Mouse (Mus musculus) small intestine, adult 2 months (tissue): ENCODE data around the gene Olfr656. TPM values are rescaled to one million over a fixed set of nuclear protein-coding genes. Genes with fewer than 3 reads are reported as not detected.

Source experiments
- H3K27ac ChIP-seq: fragments of 200-500 bp; 2 replicates; pipeline ENCODE4 v1.5.1; 2012; ENCODE audit warnings: low read depth, low read length, control low read depth, inconsistent platforms; ENCODE audit not compliant: insufficient read depth
- H3K27me3 ChIP-seq: fragments of 200-500 bp; 2 replicates; pipeline ENCODE4 v1.6.1; 2012; ENCODE audit warnings: mild to moderate bottlenecking, moderate library complexity, low read length, inconsistent platforms; ENCODE audit not compliant: control insufficient read depth, insufficient read depth
- H3K36me3 ChIP-seq: fragments of 200-500 bp; 2 replicates; pipeline ENCODE4 v1.6.1; 2012; ENCODE audit warnings: mild to moderate bottlenecking, low read length, control low read depth, inconsistent platforms; ENCODE audit not compliant: control insufficient read depth, insufficient read depth
- H3K4me1 ChIP-seq: fragments of 200-500 bp; 2 replicates; pipeline ENCODE4 v1.6.1; 2012; ENCODE audit warnings: low read length, inconsistent platforms, mixed read lengths; ENCODE audit not compliant: control insufficient read depth, insufficient read depth, insufficient read length
- H3K4me3 ChIP-seq: fragments of 200-500 bp; 2 replicates; pipeline ENCODE4 v1.5.1; 2012; ENCODE audit warnings: low read depth, mild to moderate bottlenecking, control low read depth, inconsistent platforms, low read length, moderate library complexity
- CTCF ChIP-seq: fragments of 200-500 bp; IDR thresholded peaks from 2 replicates; pipeline ENCODE4 v1.5.1; 2012; ENCODE audit warnings: low read depth, mild to moderate bottlenecking, control low read depth, inconsistent platforms, low read length, moderate library complexity, mixed read lengths; ENCODE audit not compliant: insufficient replicate concordance, insufficient read length; ENCODE audit errors: extremely low read depth
- POLR2A ChIP-seq: fragments of 200-500 bp; IDR thresholded peaks from 2 replicates; pipeline ENCODE4 v1.6.1; 2012; ENCODE audit warnings: low read depth, mild to moderate bottlenecking, control low read depth, inconsistent platforms, low read length, moderate library complexity
- WGBS: fragments of 180-500 bp; shearing (Covaris S2); methylation state at CpG from one replicate; pipeline ENCODE4 v1.1.7; 2018; 5-methylcytosine and 5-hydroxymethylcytosine counted together
- polyA plus RNA-seq: library from polyadenylated mRNA; depleted of rRNA; stranded (reverse); fragments of >200 nt; gene quantifications from 2 replicates; pipeline ENCODE4 v1.2.3, GENCODE M21; 2012; rRNA removed

Olfr656 gene
- not detected in 2 replicates for polyA plus RNA-seq

- TF ChIP-seq CTCF = no peak
- TF ChIP-seq POLR2A = no peak
- WGBS = 73% methylated on average over 4 of the region's 4 CpGs
- H3K36me3 ChIP-seq = no peaks in the 10 kb centered on the region
- no peak within 1 kb of the TSS for H3K27ac ChIP-seq
- H3K4me3 ChIP-seq = no peak within 1 kb of the TSS
- no peaks in the 10 kb centered on the region for H3K27me3 ChIP-seq
- H3K4me1 ChIP-seq = no peaks in the 10 kb centered on the region
Observed at GRCm38 (mm10) chr7:104613655-104614054, at the start of gene Olfr656. Gene Olfr656, plus strand, starts transcription at chr7:104613955.

GRCm38 (mm10) chr7:104577014-104577413, 36.7 kb upstream of the Olfr656 start, which contains the start of gene Olfr653:
Gene Olfr653, plus strand, starts transcription at chr7:104577314.
- WGBS = 57% methylated on average over 2 of the region's 2 CpGs
- H3K36me3 ChIP-seq = no peaks in the 10 kb centered on the region
- TF ChIP-seq POLR2A = no peak
- no peak for TF ChIP-seq CTCF

GRCm38 (mm10) chr7:104580846-104581245, 32.9 kb upstream of the Olfr656 start:
- peak overlapping the region; percentile 95 for H3K27ac ChIP-seq
- no peaks in the 10 kb centered on the region for H3K36me3 ChIP-seq
- H3K4me1 ChIP-seq = peaks cover 5% of the 10 kb centered on the region; the same call in 1 of the 2 replicates
- H3K27me3 ChIP-seq = no peaks in the 10 kb centered on the region
- TF ChIP-seq POLR2A (no peak), CTCF (no peak)
- H3K4me3 ChIP-seq = no peak overlapping the region
- 42% methylated on average over 4 of the region's 4 CpGs for WGBS

More at GRCm38 (mm10) chr7:104577014-104577413, 36.7 kb upstream of the Olfr656 start, which contains the start of gene Olfr653:
- H3K27ac ChIP-seq = no peak within 1 kb of the TSS
- peaks cover 5% of the 10 kb centered on the region; the same call in 1 of the 2 replicates for H3K4me1 ChIP-seq
- no peak within 1 kb of the TSS for H3K4me3 ChIP-seq
- no peaks in the 10 kb centered on the region for H3K27me3 ChIP-seq

GRCm38 (mm10) chr7:104581429-104581828, 32.3 kb upstream of the Olfr656 start:
- 35% methylated on average over 4 of the region's 4 CpGs for WGBS
- TF ChIP-seq CTCF (no peak), POLR2A (no peak)
- Histone ChIP-seq H3K4me3 (no peak overlapping the region), H3K27me3 (no peaks in the 10 kb centered on the region), H3K4me1 (peaks cover 5% of the 10 kb centered on the region; the same call in 1 of the 2 replicates), H3K36me3 (no peaks in the 10 kb centered on the region), H3K27ac (peak overlapping the region; percentile 95)

GRCm38 (mm10) chr7:104586725-104587124, 27.0 kb upstream of the Olfr656 start, which contains the start of gene Olfr654:
Gene Olfr654, plus strand, starts transcription at chr7:104587025.
- Histone ChIP-seq H3K27ac (no peak within 1 kb of the TSS), H3K27me3 (no peaks in the 10 kb centered on the region), H3K36me3 (no peaks in the 10 kb centered on the region), H3K4me3 (no peak within 1 kb of the TSS), H3K4me1 (no peaks in the 10 kb centered on the region)
- TF ChIP-seq CTCF (no peak), POLR2A (no peak)
- 80% methylated on average over 4 of the region's 4 CpGs for WGBS

- no peaks in the 10 kb centered on the region for H3K27me3 ChIP-seq
- no peak overlapping the region for H3K4me3 ChIP-seq
- H3K4me1 ChIP-seq = no peaks in the 10 kb centered on the region
- WGBS = 84% methylated on average over 5 of the region's 5 CpGs
- no peak overlapping the region for H3K27ac ChIP-seq
- no peak for TF ChIP-seq POLR2A
- no peak for TF ChIP-seq CTCF
- H3K36me3 ChIP-seq = no peaks in the 10 kb centered on the region
Observed at GRCm38 (mm10) chr7:104588274-104588673, 25.5 kb upstream of the Olfr656 start.

- Histone ChIP-seq H3K36me3 (no peaks in the 10 kb centered on the region), H3K4me1 (peaks cover 4% of the 10 kb centered on the region; the same call in 1 of the 2 replicates), H3K27me3 (no peaks in the 10 kb centered on the region), H3K4me3 (no peak within 1 kb of the TSS), H3K27ac (no peak within 1 kb of the TSS)
- no peak for TF ChIP-seq CTCF
- no peak for TF ChIP-seq POLR2A
- 87% methylated on average over 2 of the region's 2 CpGs for WGBS
Observed at GRCm38 (mm10) chr7:104601679-104602078, 12.1 kb upstream of the Olfr656 start, which contains the start of gene Olfr655. Gene Olfr655, minus strand, starts transcription at chr7:104601779.
